Mouse (Mus musculus): ENCODE results near the gene Vac14. TPM values are rescaled to one million over a fixed set of nuclear protein-coding genes. Genes with fewer than 3 reads are reported as not detected.

Vac14 gene
- polyA plus RNA-seq (2017; shearing (Covaris generic)) = 9.1 TPM

GRCm38 (mm10) chr8:110618391-110619207 lies at the start of gene Vac14:
Gene Vac14, plus strand, starts transcription at chr8:110618585.

DNA sequence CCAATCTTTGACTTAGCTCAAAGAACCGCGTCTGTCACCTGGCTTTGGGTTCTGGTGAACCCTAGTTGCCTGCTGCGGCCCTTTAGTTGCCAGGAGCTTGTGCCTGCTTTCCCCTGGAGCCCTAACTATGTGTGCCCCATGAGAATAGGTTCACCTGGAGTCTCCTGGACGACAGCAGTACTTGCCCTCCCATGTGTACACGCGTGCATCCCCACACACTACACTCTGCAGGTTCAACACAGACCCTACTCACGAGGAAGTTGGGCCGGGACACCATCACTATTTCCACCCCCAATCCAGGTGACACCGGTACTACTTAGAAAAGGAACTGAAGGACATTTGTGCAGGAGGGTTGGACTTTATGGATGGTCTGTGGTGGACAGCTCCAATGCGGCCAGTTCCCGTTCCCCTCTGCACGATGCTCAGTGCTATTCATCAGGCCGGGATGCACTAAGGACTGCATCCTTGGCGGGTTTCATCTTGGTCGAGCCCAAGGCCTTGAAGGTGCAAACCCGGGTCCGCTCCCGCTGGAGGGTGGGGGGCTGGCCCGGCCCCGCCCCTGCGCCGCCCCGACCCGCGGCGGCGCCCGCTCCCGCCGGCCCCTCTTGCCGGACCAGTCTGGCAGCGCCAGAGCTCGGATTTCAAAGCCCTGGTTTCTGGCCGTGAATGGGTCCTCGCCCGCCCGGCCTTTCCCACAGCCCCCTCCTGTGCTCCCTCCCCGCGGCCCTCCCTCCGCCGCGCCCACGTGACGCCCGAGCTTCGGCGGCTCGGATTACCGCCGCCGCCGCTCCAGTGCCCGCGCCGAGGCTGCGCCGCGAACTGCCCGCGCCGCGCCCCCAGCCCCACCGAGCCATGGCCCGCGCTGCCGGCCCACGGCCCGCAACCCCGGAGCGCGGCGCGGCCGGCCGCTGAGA lies 102.6 kb downstream of the Vac14 start, which contains the start of gene Mtss1l:
Gene Mtss1l (plus strand): TSS at position 792 of the 914 bp plus-strand sequence.

Other genes with a start within 250 kb of the Vac14 start
- not detected for gene Mtss1l, start 102.9 kb downstream of the Vac14 start, polyA plus RNA-seq (2017; shearing (Covaris generic))
- not detected for gene Il34, start 187.3 kb downstream of the Vac14 start, polyA plus RNA-seq (2017; shearing (Covaris generic))
- 80.4 TPM for gene Cog4, start 228.0 kb downstream of the Vac14 start, polyA plus RNA-seq (2017; shearing (Covaris generic))
- 240 TPM for gene Sf3b3, start 228.2 kb downstream of the Vac14 start, polyA plus RNA-seq (2017; shearing (Covaris generic))